Mouse (Mus musculus) neural tube, embryonic 13.5 days (tissue): ENCODE measurements at regions not wholly inside any gene's neighbourhood (a gene's known extent, or its start where the extent isn't known, plus 50 kb on each side); places are given as distances from the start of the nearest gene placed in this dataset.
"Not testable (repeated sequence)": the region's sequence is repeated elsewhere in the genome, so short reads cannot be mapped to it uniquely, and the experiment has no call there.

Experiments
- ATAC-seq: fragments of 200-750 bp; cut with Nextera tagmentation; 2 replicates; pipeline ENCODE4 v1.8.0; 2017; ENCODE audit warnings: low read depth, mild to moderate bottlenecking, moderate TSS enrichment, moderate library complexity
- H3K27ac ChIP-seq: fragments of 300-500 bp; sonication (generic); replicated peaks from 2 replicates; pipeline ENCODE4 v1.5.1; 2015; ENCODE audit warnings: moderate library complexity, mild to moderate bottlenecking, inconsistent platforms
- H3K27me3 ChIP-seq: fragments of 300-500 bp; sonication (generic); 2 replicates; pipeline ENCODE4 v1.6.1; 2015; ENCODE audit warnings: mild to moderate bottlenecking, inconsistent platforms
- H3K36me3 ChIP-seq: fragments of 300-500 bp; sonication (generic); 2 replicates; pipeline ENCODE4 v1.6.1; 2015; ENCODE audit warnings: mild to moderate bottlenecking, inconsistent platforms
- H3K4me1 ChIP-seq: fragments of 300-500 bp; sonication (generic); replicated peaks from 2 replicates; pipeline ENCODE4 v1.6.1; 2015; ENCODE audit warnings: inconsistent platforms
- H3K4me2 ChIP-seq: fragments of 300-500 bp; sonication (generic); 2 replicates; pipeline ENCODE4 v1.6.1; 2015; ENCODE audit warnings: inconsistent platforms, mild to moderate bottlenecking, moderate library complexity
- H3K4me3 ChIP-seq: fragments of 300-500 bp; sonication (generic); 2 replicates; pipeline ENCODE4 v1.5.1; 2015; ENCODE audit warnings: mild to moderate bottlenecking, inconsistent platforms
- H3K9ac ChIP-seq: fragments of 300-500 bp; sonication (generic); 2 replicates; pipeline ENCODE4 v1.6.1; 2015; ENCODE audit warnings: moderate library complexity, mild to moderate bottlenecking, inconsistent platforms
- H3K9me3 ChIP-seq: fragments of 300-500 bp; sonication (generic); 2 replicates; pipeline ENCODE4 v1.6.1; 2016; ENCODE audit warnings: inconsistent platforms
- WGBS: fragments of 180-500 bp; shearing (Covaris S2); methylation state at CpG from one replicate; pipeline ENCODE4 v1.1.7; 2015; 5-methylcytosine and 5-hydroxymethylcytosine counted together

DNA sequence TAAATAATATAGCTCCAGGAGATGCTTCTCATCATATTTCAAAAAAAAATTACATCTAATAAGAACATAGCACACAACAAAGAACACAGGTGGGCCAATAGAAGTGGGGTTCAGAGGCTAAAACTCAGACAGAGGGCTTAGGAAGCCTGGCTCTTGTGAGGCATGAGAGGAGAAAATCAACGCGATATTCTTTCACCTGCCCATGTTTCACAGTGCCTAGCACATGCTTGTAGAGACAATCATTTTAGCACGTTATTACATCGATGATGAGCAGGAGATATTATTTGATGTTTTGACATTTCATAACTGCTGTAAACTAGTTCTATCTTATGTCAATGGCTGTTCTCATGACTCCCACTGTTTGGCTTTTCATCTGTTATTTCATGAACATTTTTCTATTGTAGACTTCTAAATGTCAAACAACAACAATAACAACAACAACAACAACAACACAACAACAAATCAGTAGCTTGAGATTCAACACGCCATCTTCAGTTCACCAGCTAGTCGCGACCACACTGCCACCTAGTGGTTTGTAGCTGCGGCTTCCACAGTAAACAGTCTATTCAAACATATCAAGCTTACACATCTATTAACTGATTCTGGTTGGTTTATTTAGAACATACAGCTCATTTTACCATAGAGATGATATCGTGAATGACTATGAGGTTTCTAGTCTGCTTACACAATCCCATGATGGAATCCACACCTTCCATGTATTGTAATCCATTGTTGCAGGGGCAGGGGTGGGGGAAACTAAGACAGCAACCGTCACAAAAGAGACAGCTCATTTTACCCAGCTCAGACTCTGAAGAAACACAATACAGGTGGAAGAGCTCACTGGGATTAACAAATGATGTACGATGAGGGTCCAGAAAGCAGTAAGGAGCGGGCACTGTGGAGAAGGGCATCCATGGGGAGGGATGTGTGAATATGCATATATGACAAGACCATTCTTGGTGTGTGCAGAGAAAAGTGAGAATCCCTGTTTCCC, 60.5 kb upstream of the Tmem200a start:
- no peaks in the 10 kb centered on the region for H3K36me3 ChIP-seq
- no peak overlapping the region for H3K4me3 ChIP-seq
- no peak overlapping the region for H3K9ac ChIP-seq
- peak; percentile 76; the same call in 1 of the 2 replicates for ATAC-seq
- no peaks in the 10 kb centered on the region for H3K9me3 ChIP-seq
- no peaks in the 10 kb centered on the region for H3K27me3 ChIP-seq
- no peak overlapping the region for H3K4me2 ChIP-seq
- H3K27ac ChIP-seq: no peak overlapping the region
- WGBS: 37% methylated on average over 12 of the region's 12 CpGs
- no peaks in the 10 kb centered on the region for H3K4me1 ChIP-seq

DNA sequence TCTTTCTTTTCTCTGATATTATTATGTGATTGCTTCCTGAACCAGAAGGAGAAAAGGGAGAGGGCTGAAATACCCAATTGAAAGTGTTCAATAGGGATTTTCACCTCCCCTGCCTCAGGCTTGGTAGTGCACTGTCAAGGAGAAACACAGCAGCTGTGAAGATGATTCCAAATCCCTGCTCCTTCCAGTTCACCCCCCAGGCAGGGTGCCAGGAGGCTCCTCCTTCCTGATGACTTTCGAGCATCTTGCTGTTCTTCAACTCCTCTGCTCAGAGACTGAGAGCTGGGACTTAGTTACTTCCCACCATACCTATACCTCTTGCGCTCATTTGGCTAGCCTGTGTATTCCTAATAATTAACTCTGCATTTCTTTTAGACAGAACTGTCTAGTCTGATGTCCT, 73.7 kb upstream of the Tmem200a start:
- Histone ChIP-seq H3K4me1 (no peaks in the 10 kb centered on the region), H3K4me2 (no peak overlapping the region), H3K36me3 (no peaks in the 10 kb centered on the region), H3K9me3 (no peaks in the 10 kb centered on the region), H3K9ac (no peak overlapping the region), H3K27ac (no peak overlapping the region), H3K4me3 (no peak overlapping the region), H3K27me3 (peaks cover 9% of the 10 kb centered on the region; the same call in 1 of the 2 replicates)
- 78% methylated on average over 2 of the region's 2 CpGs for WGBS
- no peak for ATAC-seq

DNA sequence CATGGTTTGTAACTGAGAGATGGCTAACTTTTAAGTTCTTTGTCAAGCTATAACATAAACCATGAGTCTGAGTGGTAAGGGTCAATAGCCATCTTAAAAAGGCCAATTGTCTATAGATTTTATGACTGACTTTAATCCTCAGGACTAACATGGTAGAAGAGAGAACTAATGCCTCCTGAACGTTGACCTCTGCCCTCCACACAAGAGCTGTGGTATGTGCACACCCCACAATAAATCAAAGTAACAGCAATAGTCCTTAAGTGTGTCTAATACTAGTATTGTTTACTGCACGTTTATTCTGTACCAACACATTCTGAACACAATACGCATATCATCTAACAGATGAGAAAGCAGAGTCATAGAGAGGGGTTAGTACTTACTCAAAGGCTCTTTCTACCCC, 70.7 kb upstream of the Samd3 start:
- Histone ChIP-seq H3K9ac (no peak overlapping the region), H3K27ac (no peak overlapping the region), H3K36me3 (no peaks in the 10 kb centered on the region), H3K4me3 (no peak overlapping the region), H3K27me3 (peaks cover 15% of the 10 kb centered on the region; the same call in 1 of the 2 replicates), H3K4me1 (0 out of 2 replicates have a peak, but pooled peaks cover 6% of the 10 kb centered on the region), H3K9me3 (no peaks in the 10 kb centered on the region), H3K4me2 (no peak overlapping the region)
- 13% methylated on average over 3 of the region's 3 CpGs for WGBS
- no peak for ATAC-seq

DNA sequence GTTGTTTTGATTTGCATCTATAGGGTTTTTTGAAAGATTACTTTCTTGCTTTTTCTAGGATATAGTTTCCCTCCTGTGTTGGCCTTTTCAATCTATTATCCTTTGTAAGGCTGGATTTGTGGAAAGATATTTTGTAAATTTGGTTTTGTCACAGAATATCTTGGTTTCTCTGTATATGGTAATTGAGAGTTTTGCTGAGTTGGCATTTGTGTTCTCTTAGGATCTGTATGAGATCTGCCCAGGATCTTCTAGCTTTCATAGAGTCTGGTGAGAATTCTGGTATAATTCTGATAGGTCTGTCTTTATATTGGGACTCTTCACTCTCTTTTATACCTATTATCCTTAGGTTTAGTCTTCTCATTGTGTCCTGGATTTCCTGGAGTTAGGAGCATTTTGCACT, 68.4 kb upstream of the Samd3 start:
- H3K4me2 ChIP-seq, H3K27ac ChIP-seq, H3K4me1 ChIP-seq, H3K36me3 ChIP-seq, H3K4me3 ChIP-seq, H3K9ac ChIP-seq, H3K27me3 ChIP-seq, H3K9me3 ChIP-seq, ATAC-seq: not testable (repeated sequence)

DNA sequence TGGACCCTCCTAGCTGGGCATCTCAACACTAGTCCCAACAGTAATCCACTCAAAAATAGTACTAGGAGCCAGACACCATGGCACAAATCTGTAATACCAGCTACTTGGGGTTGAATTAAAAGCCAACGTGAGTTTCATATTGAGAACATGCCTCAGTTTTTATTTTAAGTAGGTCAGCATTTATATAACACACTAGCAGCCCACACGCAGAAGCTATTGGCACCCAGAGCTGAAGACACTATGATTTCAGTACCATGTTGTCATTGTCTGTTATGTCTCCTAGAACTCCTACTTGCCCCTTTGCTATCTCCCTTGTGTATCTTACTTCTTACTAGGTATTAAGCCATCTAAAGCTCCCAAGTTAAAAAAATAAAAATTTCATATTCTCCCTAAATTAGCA, 65.0 kb upstream of the Samd3 start:
- no peak overlapping the region for H3K27ac ChIP-seq
- no peaks in the 10 kb centered on the region for H3K9me3 ChIP-seq
- H3K27me3 ChIP-seq: 0 out of 2 replicates have a peak, but pooled peaks cover 6% of the 10 kb centered on the region
- H3K4me3 ChIP-seq: no peak overlapping the region
- H3K4me2 ChIP-seq: no peak overlapping the region
- H3K9ac ChIP-seq: no peak overlapping the region
- no peaks in the 10 kb centered on the region for H3K36me3 ChIP-seq
- H3K4me1 ChIP-seq: no peaks in the 10 kb centered on the region
- no peak for ATAC-seq
- WGBS: 83% methylated on average over 2 of the region's 2 CpGs

DNA sequence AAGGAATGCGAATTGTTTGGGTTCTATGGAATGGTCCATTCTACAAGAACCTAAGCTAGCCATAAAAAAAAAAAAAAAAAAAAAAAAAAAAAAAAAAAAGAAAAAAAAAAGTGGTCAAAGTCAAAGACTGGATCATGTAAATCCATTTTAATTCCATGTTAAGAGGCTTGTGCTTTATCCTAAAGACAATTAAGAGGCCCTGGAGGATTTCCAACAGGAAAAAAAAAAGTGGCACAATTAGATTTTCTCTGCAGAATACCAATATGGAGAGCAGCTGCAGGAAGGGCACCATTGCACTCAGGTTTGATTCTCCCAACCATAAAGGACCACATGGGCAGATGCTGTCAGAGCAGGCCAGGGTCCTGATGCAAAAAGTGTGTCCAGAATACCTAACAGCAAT, 51.9 kb upstream of the Samd3 start:
- H3K27me3 ChIP-seq: no peaks in the 10 kb centered on the region
- H3K36me3 ChIP-seq: no peaks in the 10 kb centered on the region
- H3K4me3 ChIP-seq: no peak overlapping the region
- no peaks in the 10 kb centered on the region for H3K4me1 ChIP-seq
- ATAC-seq: no peak
- H3K4me2 ChIP-seq: no peak overlapping the region
- 96% methylated on average over 1 of the region's 1 CpGs for WGBS
- H3K27ac ChIP-seq: no peak overlapping the region
- no peaks in the 10 kb centered on the region for H3K9me3 ChIP-seq
- no peak overlapping the region for H3K9ac ChIP-seq

DNA sequence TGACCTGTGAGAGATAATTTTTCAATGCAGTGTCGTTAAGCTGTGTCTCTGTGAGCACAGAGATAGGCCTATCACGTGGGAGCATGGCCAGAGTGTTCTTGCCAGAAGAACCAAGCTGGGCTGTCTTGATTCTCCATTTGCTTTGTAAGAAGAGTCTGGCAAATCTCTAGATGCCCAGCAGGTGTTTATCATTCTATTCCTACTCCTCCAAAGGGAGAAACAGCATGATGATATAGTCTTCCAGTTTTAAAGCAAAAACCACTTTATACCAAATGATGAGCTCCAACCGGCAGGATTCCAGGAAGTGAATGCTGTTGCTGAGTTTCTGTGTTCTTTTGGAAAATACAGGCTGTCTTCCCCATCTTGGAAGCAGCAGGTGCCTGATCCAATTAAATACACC, 51.2 kb upstream of the Samd3 start:
- no peaks in the 10 kb centered on the region for H3K9me3 ChIP-seq
- no peaks in the 10 kb centered on the region for H3K36me3 ChIP-seq
- no peaks in the 10 kb centered on the region for H3K27me3 ChIP-seq
- no peak for ATAC-seq
- H3K9ac ChIP-seq: no peak overlapping the region
- no peaks in the 10 kb centered on the region for H3K4me1 ChIP-seq
- 82% methylated on average over 3 of the region's 3 CpGs for WGBS
- H3K4me3 ChIP-seq: no peak overlapping the region
- no peak overlapping the region for H3K27ac ChIP-seq
- H3K4me2 ChIP-seq: no peak overlapping the region
